Mouse (Mus musculus) stomach, embryonic 14.5 days (tissue): ENCODE measurements around the gene Tnr. TPM values are rescaled to one million over a fixed set of nuclear protein-coding genes. Genes with fewer than 3 reads are reported as not detected.

Experiments used
- ATAC-seq: fragments of 200-750 bp; cut with Nextera tagmentation; 2 replicates; pipeline ENCODE4 v1.8.0; 2017; ENCODE audit warnings: low read depth, moderate TSS enrichment; ENCODE audit not compliant: insufficient number of reproducible peaks, insufficient read depth, low FRiP score
- H3K27ac ChIP-seq: fragments of 300-500 bp; sonication (generic); 2 replicates; pipeline ENCODE4 v1.5.1; 2014; ENCODE audit warnings: mild to moderate bottlenecking, low read length, moderate library complexity, mixed read lengths
- H3K27me3 ChIP-seq: fragments of 300-500 bp; sonication (generic); 2 replicates; pipeline ENCODE4 v1.6.1; 2014; ENCODE audit warnings: low read length, control low read depth, mixed read lengths; ENCODE audit not compliant: control insufficient read depth, insufficient read depth
- H3K36me3 ChIP-seq: fragments of 300-500 bp; sonication (generic); 2 replicates; pipeline ENCODE4 v1.6.1; 2014; ENCODE audit warnings: mild to moderate bottlenecking, control low read depth, low read length, moderate library complexity, mixed read lengths; ENCODE audit not compliant: control insufficient read depth, insufficient read depth
- H3K4me1 ChIP-seq: fragments of 300-500 bp; sonication (generic); 2 replicates; pipeline ENCODE4 v1.6.1; 2014; ENCODE audit warnings: low read length, control low read depth, mixed read lengths; ENCODE audit not compliant: control insufficient read depth, insufficient read depth
- H3K4me2 ChIP-seq: fragments of 300-500 bp; sonication (generic); replicated peaks from 2 replicates; pipeline ENCODE4 v1.6.1; 2014; ENCODE audit warnings: low read depth, low read length, control low read depth
- H3K4me3 ChIP-seq: fragments of 300-500 bp; sonication (generic); 2 replicates; pipeline ENCODE4 v1.5.1; 2014; ENCODE audit warnings: low read depth, low read length, control low read depth
- H3K9ac ChIP-seq: fragments of 300-500 bp; sonication (generic); replicated peaks from 2 replicates; pipeline ENCODE4 v1.6.1; 2014; ENCODE audit warnings: low read depth, mild to moderate bottlenecking, control low read depth, low read length, moderate library complexity, mixed read lengths
- H3K9me3 ChIP-seq: fragments of 300-500 bp; sonication (generic); 2 replicates; pipeline ENCODE4 v1.6.1; 2016; ENCODE audit warnings: low read depth, low read length, control low read depth; ENCODE audit not compliant: control insufficient read depth
- WGBS: fragments of 180-500 bp; shearing (Covaris S2); extraction: QIAGEN DNeasy Blood & Tissue Kit; methylation state at CpG from one replicate; pipeline ENCODE4 v1.1.7; 2014; 5-methylcytosine and 5-hydroxymethylcytosine counted together
- polyA plus RNA-seq: library from polyadenylated mRNA; unstranded; fragments of >200 nt; fragmentation: Nextera tagmentation; extraction: Ambion mirVana; gene quantifications from 2 replicates; pipeline ENCODE4 v1.2.1, GENCODE M21; 2014

The Tnr gene
- polyA plus RNA-seq, 1 experiment from 2014 or later, result 0.61 TPM

GRCm38 (mm10) chr1:159747969-159748368 lies 224.4 kb downstream of the Tnr start:
- 68% methylated on average over 7 of the region's 7 CpGs for whole genome bisulfite sequencing
- Histone ChIP-seq H3K4me2 (no peak overlapping the region), H3K4me1 (no peaks in the 10 kb centered on the region), H3K4me3 (no peak overlapping the region), H3K27ac (no peak overlapping the region), H3K9me3 (no peaks in the 10 kb centered on the region), H3K36me3 (no peaks in the 10 kb centered on the region), H3K9ac (no peak overlapping the region), H3K27me3 (no peaks in the 10 kb centered on the region)
- ATAC-seq, result no peak

GRCm38 (mm10) chr1:159750411-159750810 lies 226.8 kb downstream of the Tnr start:
- ATAC-seq, result no peak
- Histone ChIP-seq H3K27ac (no peak overlapping the region), H3K4me1 (no peaks in the 10 kb centered on the region), H3K27me3 (no peaks in the 10 kb centered on the region), H3K9ac (no peak overlapping the region), H3K4me3 (no peak overlapping the region), H3K36me3 (no peaks in the 10 kb centered on the region), H3K4me2 (no peak overlapping the region), H3K9me3 (no peaks in the 10 kb centered on the region)
- WGBS, result 41% methylated on average over 5 of the region's 5 CpGs

- H3K4me2 ChIP-seq, result no peak overlapping the region
- no peak for ATAC-seq
- no peaks in the 10 kb centered on the region for H3K9me3 ChIP-seq
- H3K27ac ChIP-seq, result no peak overlapping the region
- 42% methylated on average over 6 of the region's 6 CpGs for WGBS
- H3K4me3 ChIP-seq, result no peak overlapping the region
- H3K27me3 ChIP-seq, result no peaks in the 10 kb centered on the region
- H3K4me1 ChIP-seq, result no peaks in the 10 kb centered on the region
- no peaks in the 10 kb centered on the region for H3K36me3 ChIP-seq
- no peak overlapping the region for H3K9ac ChIP-seq
Observed at GRCm38 (mm10) chr1:159750876-159751275, 227.3 kb downstream of the Tnr start.

GRCm38 (mm10) chr1:159760970-159761369 lies 237.4 kb downstream of the Tnr start:
- no peaks in the 10 kb centered on the region for H3K27me3 ChIP-seq
- no peaks in the 10 kb centered on the region for H3K36me3 ChIP-seq
- no peak overlapping the region for H3K4me2 ChIP-seq
- no peak overlapping the region for H3K27ac ChIP-seq
- ATAC-seq, result no peak
- no peaks in the 10 kb centered on the region for H3K4me1 ChIP-seq
- no peak overlapping the region for H3K4me3 ChIP-seq
- no peak overlapping the region for H3K9ac ChIP-seq
- no peaks in the 10 kb centered on the region for H3K9me3 ChIP-seq

- H3K9me3 ChIP-seq, result no peaks in the 10 kb centered on the region
- H3K4me3 ChIP-seq, result no peak overlapping the region
- H3K36me3 ChIP-seq, result no peaks in the 10 kb centered on the region
- H3K4me2 ChIP-seq, result no peak overlapping the region
- no peaks in the 10 kb centered on the region for H3K27me3 ChIP-seq
- WGBS, result 61% methylated on average over 2 of the region's 2 CpGs
- H3K9ac ChIP-seq, result no peak overlapping the region
- no peak for ATAC-seq
- H3K4me1 ChIP-seq, result no peaks in the 10 kb centered on the region
- no peak overlapping the region for H3K27ac ChIP-seq
Observed at GRCm38 (mm10) chr1:159763901-159764300, 240.3 kb downstream of the Tnr start.

- no peak for ATAC-seq
- no peaks in the 10 kb centered on the region for H3K36me3 ChIP-seq
- no peaks in the 10 kb centered on the region for H3K9me3 ChIP-seq
- 71% methylated on average over 2 of the region's 2 CpGs for WGBS
- H3K9ac ChIP-seq, result no peak overlapping the region
- H3K27me3 ChIP-seq, result no peaks in the 10 kb centered on the region
- H3K4me2 ChIP-seq, result no peak overlapping the region
- no peak overlapping the region for H3K27ac ChIP-seq
- H3K4me1 ChIP-seq, result no peaks in the 10 kb centered on the region
- no peak overlapping the region for H3K4me3 ChIP-seq
Observed at GRCm38 (mm10) chr1:159764897-159765296, 241.3 kb downstream of the Tnr start.

- Histone ChIP-seq H3K9me3 (no peaks in the 10 kb centered on the region), H3K36me3 (no peaks in the 10 kb centered on the region), H3K27me3 (no peaks in the 10 kb centered on the region), H3K9ac (no peak overlapping the region), H3K4me1 (no peaks in the 10 kb centered on the region), H3K4me3 (no peak overlapping the region), H3K4me2 (no peak overlapping the region), H3K27ac (no peak overlapping the region)
- WGBS, result 71% methylated on average over 6 of the region's 6 CpGs
- ATAC-seq, result no peak
Observed at GRCm38 (mm10) chr1:159769948-159770347, 246.4 kb downstream of the Tnr start.

GRCm38 (mm10) chr1:159773671-159774070 lies 250.1 kb downstream of the Tnr start:
- H3K4me1 ChIP-seq, result no peaks in the 10 kb centered on the region
- WGBS, result 77% methylated on average over 12 of the region's 12 CpGs
- no peak overlapping the region for H3K27ac ChIP-seq
- no peaks in the 10 kb centered on the region for H3K36me3 ChIP-seq
- H3K4me2 ChIP-seq, result no peak overlapping the region
- no peaks in the 10 kb centered on the region for H3K9me3 ChIP-seq
- no peak overlapping the region for H3K4me3 ChIP-seq
- ATAC-seq, result no peak
- no peak overlapping the region for H3K9ac ChIP-seq
- H3K27me3 ChIP-seq, result no peaks in the 10 kb centered on the region

- Histone ChIP-seq H3K36me3 (no peaks in the 10 kb centered on the region), H3K4me3 (no peak overlapping the region), H3K9ac (no peak overlapping the region), H3K4me2 (no peak overlapping the region), H3K27ac (no peak overlapping the region), H3K27me3 (no peaks in the 10 kb centered on the region), H3K9me3 (no peaks in the 10 kb centered on the region), H3K4me1 (no peaks in the 10 kb centered on the region)
- no peak for ATAC-seq
- WGBS, result 66% methylated on average over 3 of the region's 3 CpGs
Observed at GRCm38 (mm10) chr1:159775168-159775567, 251.6 kb downstream of the Tnr start.
